Mouse (Mus musculus) CD4-positive helper T cell, adult 2 months (primary cell): Measurements from ENCODE around the gene Rpl34.

Experiments
- DNase-seq: peaks from one replicate; pipeline ENCODE4 v3.0.0-alpha.2; 2012; ENCODE audit warnings: low read depth, missing footprints, low spot score

Rpl34 gene

GRCm38 (mm10) chr3:130712891-130713290 lies 17.3 kb downstream of the Rpl34 start:
- DNase-seq, result no peak

- no peak for DNase-seq
These were observed 20.1 kb downstream of the Rpl34 start for GRCm38 (mm10) chr3:130710103-130710502.

GRCm38 (mm10) chr3:130708967-130709924 lies 21.0 kb downstream of the Rpl34 start, which contains the start of gene Ostc:
Ostc (minus strand) TSS chr3:130709444.
- peak; percentile 98 for DNase-seq

- DNase-seq, result peak; percentile 42
These were observed 21.7 kb downstream of the Rpl34 start for GRCm38 (mm10) chr3:130708529-130708928.

GRCm38 (mm10) chr3:130702289-130702688 lies 27.9 kb downstream of the Rpl34 start:
- DNase-seq, result no peak

GRCm38 (mm10) chr3:130697622-130698021 lies 32.6 kb downstream of the Rpl34 start:
- DNase-seq, result no peak

GRCm38 (mm10) chr3:130694705-130695104 lies 35.5 kb downstream of the Rpl34 start:
- DNase-seq, result no peak

GRCm38 (mm10) chr3:130694041-130694593 lies 36.1 kb downstream of the Rpl34 start:
- peak; percentile 30 for DNase-seq

- peak; percentile 44 for DNase-seq
These were observed 38.5 kb downstream of the Rpl34 start for GRCm38 (mm10) chr3:130691596-130692170.

GRCm38 (mm10) chr3:130690834-130691595 lies 39.2 kb downstream of the Rpl34 start:
- peak; percentile 87 for DNase-seq

GRCm38 (mm10) chr3:130689630-130690029 lies 40.6 kb downstream of the Rpl34 start:
- DNase-seq, result peak; percentile 62

- no peak for DNase-seq
These were observed 43.1 kb downstream of the Rpl34 start for GRCm38 (mm10) chr3:130687051-130687450.

- no peak for DNase-seq
These were observed 45.2 kb downstream of the Rpl34 start for GRCm38 (mm10) chr3:130685014-130685366.

- DNase-seq, result no peak
These were observed 45.8 kb downstream of the Rpl34 start for GRCm38 (mm10) chr3:130684276-130685013.

GRCm38 (mm10) chr3:130683836-130684235 lies 46.4 kb downstream of the Rpl34 start:
- DNase-seq, result no peak

- DNase-seq, result no peak
These were observed 48.0 kb downstream of the Rpl34 start for GRCm38 (mm10) chr3:130682183-130682582.

- no peak for DNase-seq
These were observed 49.0 kb downstream of the Rpl34 start for GRCm38 (mm10) chr3:130681226-130681625.

GRCm38 (mm10) chr3:130677671-130678460 lies 52.3 kb downstream of the Rpl34 start:
- DNase-seq, result no peak
